Mouse (Mus musculus): ENCODE measurements around the gene Rsph6a. TPM values are rescaled to one million over a fixed set of nuclear protein-coding genes. Genes with fewer than 3 reads are reported as not detected.

Gene Rsph6a
- total and polyA plus RNA-seq, 2 experiments from 2014 or later, result 0.19 to 0.23 TPM

DNA sequence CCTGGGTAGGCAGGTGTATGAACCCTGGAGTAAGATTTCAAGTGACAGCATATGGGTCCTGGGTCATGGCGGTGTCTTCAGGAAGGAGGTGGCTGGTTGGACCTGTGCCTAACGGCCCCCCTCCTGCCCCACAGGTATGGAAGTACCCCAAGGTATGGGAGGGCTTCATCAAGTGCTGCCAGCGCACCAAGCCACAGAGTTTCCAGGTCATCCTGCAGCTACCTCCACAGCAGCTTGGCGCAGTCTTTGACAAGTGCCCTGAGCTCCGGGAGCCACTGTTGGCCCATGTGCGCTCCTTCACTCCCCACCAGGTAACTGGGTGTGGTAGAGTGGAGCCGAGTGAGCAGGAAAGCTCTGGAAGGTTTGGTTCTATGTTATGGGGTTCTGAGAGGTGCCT, 1.4 kb upstream of the Rsph6a start:
- no peak for ATAC-seq
- no peak for DNase-seq
- Histone ChIP-seq H3K4me2 (ENCODE audit: low read depth) (no peak overlapping the region), H3K9me3 (ENCODE audit: low read length) (no peaks in the 10 kb centered on the region), H3K36me3 (ENCODE audit: insufficient read depth) (peaks cover 42% of the 10 kb centered on the region), H3K27ac (ENCODE audit: low read depth, low read length) (no peak overlapping the region), H3K9ac (no peak overlapping the region), H3K4me1 (ENCODE audit: insufficient read depth) (no peaks in the 10 kb centered on the region), H3K4me3 (ENCODE audit: low read depth, low read length) (no peak overlapping the region), H3K27me3 (ENCODE audit: insufficient read depth, low read length) (no peaks in the 10 kb centered on the region)
- no peak for TF ChIP-seq CTCF (IDR thresholded peaks at IDR 0.05; ENCODE audit: low read depth)
- 90% methylated on average over 7 of the region's 7 CpGs for WGBS

DNA sequence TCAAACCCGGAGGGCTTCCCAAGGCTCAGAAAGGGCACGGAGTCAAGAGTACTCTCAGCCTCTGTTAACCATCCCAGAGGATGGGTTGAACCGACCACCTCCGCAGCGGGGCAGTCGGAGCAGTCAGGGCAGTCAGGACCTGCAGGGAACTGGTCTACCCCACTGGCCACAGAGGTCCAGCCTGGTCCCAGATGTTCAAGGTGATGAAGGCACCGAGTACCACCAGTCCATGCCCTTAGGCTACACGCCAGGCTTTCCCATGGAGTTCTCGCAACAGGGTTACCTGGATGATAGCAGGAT, 237 bp downstream of the Rsph6a start:
- TF ChIP-seq CTCF (IDR thresholded peaks at IDR 0.05; ENCODE audit: low read depth), result no peak
- ATAC-seq, result no peak

DNA sequence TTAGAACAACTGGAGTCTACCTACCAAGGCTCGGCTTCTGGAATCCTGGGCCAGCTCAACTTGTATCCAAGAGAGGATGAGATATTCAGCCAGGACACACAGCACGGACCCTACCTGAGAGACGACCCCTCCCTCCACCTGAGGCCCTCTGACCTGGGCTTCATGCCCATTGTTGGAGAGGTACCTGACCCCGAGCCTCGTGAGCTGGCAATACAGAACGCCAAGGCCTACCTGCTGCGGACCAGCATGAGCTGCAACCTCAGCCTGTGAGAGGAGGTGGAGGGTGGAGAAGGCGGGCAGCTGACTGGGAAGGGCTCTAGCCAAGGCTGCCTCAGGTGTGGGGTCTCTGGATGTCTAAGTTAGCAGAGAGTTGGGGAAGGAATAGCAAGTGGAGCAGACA, 618 bp downstream of the Rsph6a start:
- H3K9me3 ChIP-seq (ENCODE audit: low read length), result no peaks in the 10 kb centered on the region
- no peak for ATAC-seq
- H3K36me3 ChIP-seq (ENCODE audit: insufficient read depth), result peaks cover 23% of the 10 kb centered on the region
- no peaks in the 10 kb centered on the region for H3K4me1 ChIP-seq (ENCODE audit: insufficient read depth)
- H3K4me3 ChIP-seq (ENCODE audit: low read depth, low read length), result no peak overlapping the region
- no peak overlapping the region for H3K9ac ChIP-seq
- no peaks in the 10 kb centered on the region for H3K27me3 ChIP-seq (ENCODE audit: insufficient read depth, low read length)
- H3K27ac ChIP-seq (ENCODE audit: low read depth, low read length), result no peak overlapping the region
- H3K4me2 ChIP-seq (ENCODE audit: low read depth), result no peak overlapping the region
- no peak for DNase-seq
- TF ChIP-seq CTCF (IDR thresholded peaks at IDR 0.05; ENCODE audit: low read depth), result no peak
- 91% methylated on average over 8 of the region's 8 CpGs for WGBS

More for the DNA sequence above, 237 bp downstream of the Rsph6a start:
- Histone ChIP-seq H3K4me1 (ENCODE audit: insufficient read depth) (no peaks in the 10 kb centered on the region), H3K27ac (ENCODE audit: low read depth, low read length) (no peak overlapping the region), H3K9ac (peak overlapping the region; percentile 40), H3K4me3 (ENCODE audit: low read depth, low read length) (peak overlapping the region; percentile 9), H3K36me3 (ENCODE audit: insufficient read depth) (peaks cover 27% of the 10 kb centered on the region), H3K4me2 (ENCODE audit: low read depth) (peak overlapping the region; percentile 44), H3K27me3 (ENCODE audit: insufficient read depth, low read length) (no peaks in the 10 kb centered on the region), H3K9me3 (ENCODE audit: low read length) (no peaks in the 10 kb centered on the region)
- WGBS, result 65% methylated on average over 9 of the region's 9 CpGs
- no peak for DNase-seq

DNA sequence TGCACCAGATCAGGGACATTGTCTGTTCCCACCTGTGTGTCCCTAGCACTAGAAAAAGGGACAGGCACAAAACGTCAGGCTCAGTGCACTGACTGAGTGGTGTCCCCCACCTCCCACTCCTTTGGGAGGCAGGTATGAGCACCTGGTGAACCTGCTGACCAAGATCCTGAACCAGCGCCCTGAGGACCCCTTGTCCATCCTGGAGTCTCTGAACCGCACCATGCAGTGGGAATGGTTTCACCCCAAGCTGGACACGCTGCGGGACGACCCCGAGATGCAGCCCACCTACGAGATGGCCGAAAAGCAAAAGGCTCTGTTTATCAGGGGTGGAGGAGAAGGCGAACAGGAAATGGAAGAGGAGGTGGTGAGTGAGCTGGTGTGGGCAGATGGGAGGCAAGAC, 2.9 kb downstream of the Rsph6a start:
- H3K9ac ChIP-seq, result no peak overlapping the region
- WGBS, result 92% methylated on average over 10 of the region's 10 CpGs
- ATAC-seq, result no peak

DNA sequence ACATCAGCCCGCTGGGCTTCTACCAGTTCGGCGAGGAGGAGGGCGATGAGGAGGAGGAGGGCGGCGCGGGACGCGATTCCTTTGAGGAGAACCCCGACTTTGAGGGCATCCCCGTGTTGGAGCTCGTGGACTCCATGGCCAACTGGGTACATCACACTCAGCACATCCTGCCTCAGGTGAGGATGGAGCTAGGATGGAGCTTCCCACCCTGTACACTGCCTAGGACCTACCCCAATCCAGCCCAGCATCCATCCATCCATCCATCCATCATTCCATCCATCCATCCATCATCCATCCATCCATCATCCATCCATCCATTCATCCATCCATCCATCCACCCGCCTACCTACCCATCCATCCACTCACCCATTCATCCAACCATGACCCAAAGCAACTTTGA, 11.4 kb downstream of the Rsph6a start:
- ATAC-seq (no peak), DNase-seq (no peak)
- peak overlapping the region; percentile 19 for H3K4me2 ChIP-seq (ENCODE audit: low read depth)
- H3K4me1 ChIP-seq (ENCODE audit: insufficient read depth), result no peaks in the 10 kb centered on the region
- no peaks in the 10 kb centered on the region for H3K9me3 ChIP-seq (ENCODE audit: low read length)
- WGBS, result 64% methylated on average over 8 of the region's 13 CpGs
- H3K27me3 ChIP-seq (ENCODE audit: insufficient read depth, low read length), result peaks cover 18% of the 10 kb centered on the region
- TF ChIP-seq CTCF (IDR thresholded peaks at IDR 0.05; ENCODE audit: low read depth), result no peak
- peak overlapping the region; percentile 12; the same call in 1 of the 2 replicates for H3K4me3 ChIP-seq (ENCODE audit: low read depth, low read length)
- H3K36me3 ChIP-seq (ENCODE audit: insufficient read depth), result no peaks in the 10 kb centered on the region
- no peak overlapping the region for H3K9ac ChIP-seq
- H3K27ac ChIP-seq (ENCODE audit: low read depth, low read length), result no peak overlapping the region

More for the DNA sequence above, 2.9 kb downstream of the Rsph6a start:
- no peaks in the 10 kb centered on the region for H3K27me3 ChIP-seq (ENCODE audit: insufficient read depth, low read length)
- DNase-seq, result no peak
- no peak for TF ChIP-seq CTCF (IDR thresholded peaks at IDR 0.05; ENCODE audit: low read depth)
- no peaks in the 10 kb centered on the region for H3K9me3 ChIP-seq (ENCODE audit: low read length)
- H3K4me2 ChIP-seq (ENCODE audit: low read depth), result no peak overlapping the region
- H3K4me1 ChIP-seq (ENCODE audit: insufficient read depth), result no peaks in the 10 kb centered on the region
- no peak overlapping the region for H3K27ac ChIP-seq (ENCODE audit: low read depth, low read length)
- no peak overlapping the region for H3K4me3 ChIP-seq (ENCODE audit: low read depth, low read length)
- H3K36me3 ChIP-seq (ENCODE audit: insufficient read depth), result peaks cover 2% of the 10 kb centered on the region; the same call in 1 of the 2 replicates

DNA sequence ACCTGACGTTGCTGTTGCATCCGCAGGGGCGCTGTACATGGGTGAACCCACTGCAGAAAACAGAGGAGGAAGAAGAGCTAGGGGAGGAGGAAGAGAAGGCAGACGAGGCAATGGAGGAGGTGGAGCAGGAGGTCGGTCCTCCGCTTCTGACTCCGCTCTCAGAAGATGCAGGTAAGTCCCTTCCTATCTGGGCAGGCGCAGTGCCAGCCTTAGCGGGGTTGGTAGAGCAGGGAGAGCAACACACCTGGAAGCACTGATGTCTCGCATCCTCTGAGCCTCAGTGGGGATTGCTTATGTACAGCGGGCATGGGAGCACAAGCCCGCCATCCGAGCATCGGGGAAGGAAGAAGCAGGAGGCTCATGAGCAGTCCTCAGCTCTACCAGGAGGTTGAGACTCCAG, 12.6 kb downstream of the Rsph6a start:
- H3K4me2 ChIP-seq (ENCODE audit: low read depth), result no peak overlapping the region
- ATAC-seq, result no peak
- peaks cover 18% of the 10 kb centered on the region for H3K27me3 ChIP-seq (ENCODE audit: insufficient read depth, low read length)
- H3K9ac ChIP-seq, result no peak overlapping the region
- no peaks in the 10 kb centered on the region for H3K4me1 ChIP-seq (ENCODE audit: insufficient read depth)
- no peak overlapping the region for H3K27ac ChIP-seq (ENCODE audit: low read depth, low read length)
- no peaks in the 10 kb centered on the region for H3K36me3 ChIP-seq (ENCODE audit: insufficient read depth)
- H3K9me3 ChIP-seq (ENCODE audit: low read length), result no peaks in the 10 kb centered on the region
- WGBS, result 49% methylated on average over 14 of the region's 14 CpGs
- no peak overlapping the region for H3K4me3 ChIP-seq (ENCODE audit: low read depth, low read length)
- no peak for DNase-seq
- TF ChIP-seq CTCF (IDR thresholded peaks at IDR 0.05; ENCODE audit: low read depth), result no peak

DNA sequence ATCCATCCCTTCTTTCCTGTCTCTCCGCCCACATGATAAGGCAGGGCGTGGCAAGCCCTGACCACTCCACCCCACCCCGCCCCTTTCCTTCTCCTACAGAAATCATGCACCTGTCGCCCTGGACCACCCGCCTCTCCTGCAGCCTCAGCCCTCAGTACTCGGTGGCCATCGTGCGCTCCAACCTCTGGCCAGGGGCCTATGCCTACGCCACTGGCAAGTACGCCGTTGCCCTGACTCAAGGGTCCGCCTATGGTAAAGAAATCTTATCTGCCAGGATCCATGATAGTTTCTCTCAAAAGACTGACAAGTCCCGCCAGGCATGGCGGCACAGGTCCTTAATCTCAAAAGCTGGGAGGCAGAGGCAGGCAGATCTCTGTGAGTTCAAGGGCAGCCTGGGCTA, 13.4 kb downstream of the Rsph6a start:
- Histone ChIP-seq H3K9me3 (ENCODE audit: low read length) (no peaks in the 10 kb centered on the region), H3K4me2 (ENCODE audit: low read depth) (no peak overlapping the region), H3K27me3 (ENCODE audit: insufficient read depth, low read length) (peaks cover 18% of the 10 kb centered on the region), H3K36me3 (ENCODE audit: insufficient read depth) (no peaks in the 10 kb centered on the region), H3K4me3 (ENCODE audit: low read depth, low read length) (no peak overlapping the region), H3K27ac (ENCODE audit: low read depth, low read length) (no peak overlapping the region), H3K4me1 (ENCODE audit: insufficient read depth) (no peaks in the 10 kb centered on the region), H3K9ac (no peak overlapping the region)
- TF ChIP-seq CTCF (IDR thresholded peaks at IDR 0.05; ENCODE audit: low read depth), result no peak
- no peak for DNase-seq
- WGBS, result 65% methylated on average over 13 of the region's 14 CpGs
- no peak for ATAC-seq

DNA sequence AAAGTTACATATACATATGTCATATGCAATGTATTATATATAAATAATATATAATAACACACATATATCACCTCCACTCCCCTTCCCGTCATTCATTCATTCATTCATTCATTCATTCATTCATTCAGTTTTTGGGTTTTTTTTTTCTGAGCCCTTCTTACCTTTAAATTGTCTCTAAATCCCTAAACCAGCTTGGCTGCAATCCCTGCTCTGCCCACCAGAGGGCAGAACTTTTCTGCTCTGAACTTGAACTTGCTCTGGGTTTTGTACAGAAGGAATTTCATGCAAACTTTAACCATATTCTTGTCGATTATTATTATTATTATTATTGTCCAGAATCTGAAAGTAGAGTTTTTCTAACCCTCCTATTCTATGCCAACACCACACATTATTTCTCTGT, 14.2 kb downstream of the Rsph6a start:
- no peaks in the 10 kb centered on the region for H3K36me3 ChIP-seq (ENCODE audit: insufficient read depth)
- 6% methylated on average over 2 of the region's 2 CpGs for WGBS
- no peak overlapping the region for H3K4me3 ChIP-seq (ENCODE audit: low read depth, low read length)

More for the DNA sequence above, 14.2 kb downstream of the Rsph6a start:
- ATAC-seq (no peak), DNase-seq (peak; percentile 85)
- no peak overlapping the region for H3K27ac ChIP-seq (ENCODE audit: low read depth, low read length)
- H3K4me1 ChIP-seq (ENCODE audit: insufficient read depth), result no peaks in the 10 kb centered on the region
- H3K27me3 ChIP-seq (ENCODE audit: insufficient read depth, low read length), result peaks cover 18% of the 10 kb centered on the region
- TF ChIP-seq CTCF (IDR thresholded peaks at IDR 0.05; ENCODE audit: low read depth), result peak; percentile 82
- H3K9me3 ChIP-seq (ENCODE audit: low read length), result no peaks in the 10 kb centered on the region
- no peak overlapping the region for H3K9ac ChIP-seq
- no peak overlapping the region for H3K4me2 ChIP-seq (ENCODE audit: low read depth)

Measured in forebrain, postnatal 0 days (tissue).